Mouse (Mus musculus): Measurements from ENCODE around the gene Frs2.
"Not testable (repeated sequence)": the region's sequence is repeated elsewhere in the genome, so short reads cannot be mapped to it uniquely, and the experiment has no call there.

Frs2 gene

GRCm38 (mm10) chr10:117145546-117146265, 2.6 kb downstream of the Frs2 start:
- DNase-seq = no peak

DNA sequence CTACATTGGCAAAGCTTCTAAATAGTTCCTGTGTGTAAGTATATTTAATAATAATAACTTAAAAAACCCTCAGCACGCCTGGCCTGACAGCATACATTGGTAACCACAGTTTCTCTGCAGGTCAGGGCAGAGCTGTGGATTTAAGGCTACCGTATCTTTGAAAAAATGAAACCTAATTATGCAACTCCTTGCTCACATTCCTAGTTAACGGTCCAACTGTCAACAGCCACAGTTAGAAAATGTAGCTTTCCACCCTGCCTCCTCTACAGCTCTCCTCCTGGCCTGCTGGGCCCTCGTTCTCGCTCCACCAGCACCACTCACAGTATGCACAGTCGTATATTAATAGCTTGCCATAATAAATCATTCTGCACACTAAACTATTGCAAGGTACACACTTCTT, 3.7 kb downstream of the Frs2 start:
- DNase-seq = no peak

- DNase-seq = no peak
Measured at GRCm38 (mm10) chr10:117144071-117144470, 4.3 kb downstream of the Frs2 start.

GRCm38 (mm10) chr10:117143311-117143710, 5.0 kb downstream of the Frs2 start:
- DNase-seq = no peak

GRCm38 (mm10) chr10:117141939-117142552, 6.3 kb downstream of the Frs2 start:
- no peak for DNase-seq

- not testable (repeated sequence) for DNase-seq
Measured at GRCm38 (mm10) chr10:117131506-117131905, 16.8 kb downstream of the Frs2 start.

GRCm38 (mm10) chr10:117130037-117130436, 18.3 kb downstream of the Frs2 start:
- no peak for DNase-seq

GRCm38 (mm10) chr10:117128693-117129092, 19.6 kb downstream of the Frs2 start:
- DNase-seq = no peak

DNA sequence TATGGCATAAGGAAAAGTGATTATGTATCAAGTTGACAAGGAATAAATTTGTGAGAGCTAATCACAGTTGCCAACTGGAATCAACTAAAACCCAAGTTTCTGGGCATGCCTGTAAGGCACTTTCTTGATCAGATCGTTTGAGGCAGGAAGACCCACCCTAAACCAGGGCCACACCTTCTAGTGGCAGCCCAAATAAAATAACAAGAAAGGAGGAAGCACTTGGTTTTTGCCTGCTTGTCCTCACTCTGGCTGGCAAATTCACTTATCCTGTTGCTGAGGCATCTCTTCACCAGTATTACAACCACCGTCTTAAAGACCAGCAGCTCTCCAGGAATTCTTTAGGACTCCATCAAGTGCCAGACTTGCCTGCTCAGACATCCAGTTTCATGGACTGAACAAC, 20.9 kb downstream of the Frs2 start:
- DNase-seq = no peak

- DNase-seq = no peak
Measured at GRCm38 (mm10) chr10:117126719-117127118, 21.6 kb downstream of the Frs2 start.

- no peak for DNase-seq
Measured at GRCm38 (mm10) chr10:117126233-117126632, 22.1 kb downstream of the Frs2 start.

- DNase-seq = no peak
Measured at GRCm38 (mm10) chr10:117121448-117121847, 26.9 kb downstream of the Frs2 start.

GRCm38 (mm10) chr10:117120051-117120666, 28.2 kb downstream of the Frs2 start:
- no peak for DNase-seq

- no peak for DNase-seq
Measured at GRCm38 (mm10) chr10:117119531-117119930, 28.8 kb downstream of the Frs2 start.

DNA sequence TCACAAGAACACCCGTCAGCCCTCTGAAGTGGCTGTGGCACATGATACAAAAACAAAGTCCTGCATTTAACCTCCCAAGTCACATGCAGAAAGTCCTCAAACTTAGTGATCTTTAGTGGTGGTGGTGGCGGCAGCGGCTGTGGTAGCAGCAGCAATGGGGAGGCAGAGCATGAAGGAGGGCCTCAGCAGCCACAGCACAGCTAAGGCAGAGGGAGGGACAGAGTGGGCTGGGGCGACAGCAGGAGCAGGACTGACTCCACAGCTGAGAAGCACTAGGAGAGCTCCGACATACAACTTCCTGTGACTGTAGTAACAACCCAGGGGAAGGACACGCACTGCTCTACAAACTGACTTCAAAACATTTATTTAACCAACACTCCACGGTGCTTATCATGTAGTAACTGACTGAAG, 29.9 kb downstream of the Frs2 start:
- no peak for DNase-seq

- DNase-seq = no peak
Measured at GRCm38 (mm10) chr10:117115652-117116051, 32.7 kb downstream of the Frs2 start.

GRCm38 (mm10) chr10:117112545-117112944, 35.8 kb downstream of the Frs2 start:
- no peak for DNase-seq

GRCm38 (mm10) chr10:117111455-117111854, 36.9 kb downstream of the Frs2 start:
- no peak for DNase-seq

GRCm38 (mm10) chr10:117110271-117110670, 38.1 kb downstream of the Frs2 start:
- no peak for DNase-seq

DNA sequence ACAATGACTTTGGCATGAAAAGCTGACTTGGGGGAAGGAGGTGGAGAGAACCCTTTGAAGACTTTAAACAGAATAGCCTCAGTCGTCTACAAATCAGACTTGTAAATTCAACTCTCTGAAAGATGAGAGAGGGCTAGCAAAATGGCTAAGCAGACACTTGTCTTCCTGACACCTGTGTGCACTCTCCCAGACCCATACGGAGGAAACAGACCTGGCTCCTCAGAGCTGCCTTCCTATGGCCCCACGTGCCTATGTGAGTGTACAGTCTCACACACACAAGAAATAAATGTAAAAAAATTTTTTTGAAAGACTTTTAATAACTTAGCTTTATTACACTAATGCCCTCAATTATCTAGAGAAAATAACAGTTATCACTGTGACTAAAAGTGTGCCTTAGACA, 41.6 kb downstream of the Frs2 start:
- no peak for DNase-seq

GRCm38 (mm10) chr10:117106244-117106643, 42.1 kb downstream of the Frs2 start:
- DNase-seq = no peak

DNA sequence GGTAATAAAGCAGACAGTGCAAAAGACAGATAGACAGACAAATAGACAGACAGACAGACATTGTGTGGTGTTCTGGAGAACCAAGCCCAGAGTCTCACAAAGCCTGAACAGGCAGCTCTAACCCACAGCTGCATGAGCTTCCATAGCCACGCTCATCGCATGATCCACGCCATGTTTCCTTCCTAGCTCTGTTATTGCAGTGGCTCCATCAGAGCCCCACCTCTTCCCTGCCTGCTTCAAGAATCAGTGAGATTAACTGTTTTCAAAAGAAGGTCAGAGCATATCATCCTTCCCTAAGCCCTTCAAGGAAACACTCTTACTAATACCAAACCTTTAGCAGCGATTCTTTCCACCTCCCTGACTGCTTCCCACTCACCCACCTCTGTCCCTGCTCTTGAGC, 43.3 kb downstream of the Frs2 start:
- DNase-seq = no peak

DNA sequence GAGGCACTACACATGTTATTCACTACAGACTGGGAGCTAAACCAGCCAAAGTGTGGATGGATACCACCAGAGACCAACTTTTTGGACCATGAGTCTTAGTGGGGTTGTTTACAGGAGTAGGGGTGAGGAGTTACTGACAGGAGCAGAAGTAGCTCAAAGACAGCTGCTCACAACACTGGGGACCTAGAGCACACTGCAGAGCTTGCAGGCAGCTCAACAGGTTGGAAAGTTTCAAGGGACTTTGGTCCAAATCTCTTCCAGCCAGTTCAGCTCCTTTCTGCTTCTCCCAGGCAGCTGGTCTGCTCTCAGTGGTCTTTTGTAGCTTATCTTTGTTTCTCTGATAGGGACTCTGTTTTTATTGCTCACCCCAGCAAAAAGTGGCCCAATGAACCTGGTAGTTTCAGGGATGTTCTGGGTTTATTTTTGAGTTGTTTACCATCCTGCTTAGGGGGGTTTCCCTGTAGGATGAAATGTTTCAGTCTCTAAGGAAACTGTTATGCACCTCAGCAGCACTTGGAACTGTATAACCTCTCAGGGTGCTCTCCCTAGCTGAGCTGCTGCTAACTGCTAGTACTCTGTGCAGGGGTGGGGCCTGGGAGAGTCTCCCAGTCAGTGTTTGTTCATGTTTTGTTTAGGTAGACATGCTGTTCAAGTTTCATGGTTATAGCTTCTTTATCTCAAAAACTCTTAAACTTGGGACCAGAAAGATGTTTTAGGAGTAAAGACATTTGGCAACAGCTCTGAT, 44.3 kb downstream of the Frs2 start:
- no peak for DNase-seq

DNA sequence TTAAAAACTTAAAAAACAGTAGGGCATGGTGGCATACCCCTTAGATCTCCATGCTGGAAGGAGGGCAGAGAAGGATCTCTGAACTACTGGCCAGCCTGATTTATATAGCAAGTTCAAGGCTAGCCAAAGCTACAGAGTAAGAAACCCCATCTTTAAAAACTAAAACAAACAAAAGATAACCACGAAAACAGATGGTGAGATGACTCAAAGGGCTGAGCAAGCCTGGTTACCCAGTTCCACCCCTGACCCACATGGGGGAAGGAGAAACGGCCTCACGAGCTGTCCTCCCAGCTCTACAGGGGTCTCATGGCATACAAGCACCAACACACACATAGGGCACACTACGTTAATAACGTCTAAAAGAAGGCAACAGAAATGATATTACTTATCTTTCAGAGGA, 48.2 kb downstream of the Frs2 start:
- DNase-seq = no peak

All from right cerebral cortex, postnatal 4 days (tissue).